Mouse (Mus musculus): Measurements from ENCODE around the gene Sema3b. TPM values are rescaled to one million over a fixed set of nuclear protein-coding genes. Genes with fewer than 3 reads are reported as not detected.

The Sema3b gene
- polyA plus RNA-seq, 1 experiment from 2014 or later, result 30.5 TPM

- H3K27me3 ChIP-seq (ENCODE audit: insufficient read depth, low read length), result no peaks in the 10 kb centered on the region
- H3K9ac ChIP-seq (ENCODE audit: low read depth, low read length), result 0 out of 2 replicates have a peak overlapping the region, but pooled peaks have one; percentile 13
- no peak overlapping the region for H3K4me2 ChIP-seq (ENCODE audit: low read length)
- TF ChIP-seq CTCF (IDR thresholded peaks at IDR 0.05; ENCODE audit: low read depth), result no peak
- DNase-seq (ENCODE audit: low spot score) (no peak), ATAC-seq (replicated peaks; ENCODE audit: low FRiP score, low read depth) (no peak)
- 88% methylated on average over 7 of the region's 7 CpGs for WGBS
- peaks cover 11% of the 10 kb centered on the region; the same call in 1 of the 2 replicates for H3K4me1 ChIP-seq (replicated peaks; ENCODE audit: insufficient read depth, low read length)
- H3K36me3 ChIP-seq (ENCODE audit: insufficient read depth, low read length), result peaks cover 8% of the 10 kb centered on the region; the same call in 1 of the 2 replicates
- H3K4me3 ChIP-seq (replicated peaks; ENCODE audit: low read depth, low read length), result no peak overlapping the region
- no peaks in the 10 kb centered on the region for H3K9me3 ChIP-seq (replicated peaks; ENCODE audit: low read length)
- H3K27ac ChIP-seq, result no peak overlapping the region
Observed at GRCm38 (mm10) chr9:107582509-107583062, 26.4 kb downstream of the Sema3b start.

GRCm38 (mm10) chr9:107581584-107581983 is 27.4 kb downstream of the Sema3b start:
- 77% methylated on average over 4 of the region's 4 CpGs for WGBS
- no peaks in the 10 kb centered on the region for H3K9me3 ChIP-seq (replicated peaks; ENCODE audit: low read length)
- DNase-seq (ENCODE audit: low spot score) (no peak), ATAC-seq (replicated peaks; ENCODE audit: low FRiP score, low read depth) (no peak)
- H3K4me1 ChIP-seq (replicated peaks; ENCODE audit: insufficient read depth, low read length), result peaks cover 17% of the 10 kb centered on the region
- H3K27me3 ChIP-seq (ENCODE audit: insufficient read depth, low read length), result no peaks in the 10 kb centered on the region
- peak overlapping the region; percentile 96; the same call in 1 of the 2 replicates for H3K27ac ChIP-seq
- H3K9ac ChIP-seq (ENCODE audit: low read depth, low read length), result peak overlapping the region; percentile 86
- peaks cover 8% of the 10 kb centered on the region; the same call in 1 of the 2 replicates for H3K36me3 ChIP-seq (ENCODE audit: insufficient read depth, low read length)
- H3K4me2 ChIP-seq (ENCODE audit: low read length), result peak overlapping the region; percentile 90
- no peak for TF ChIP-seq CTCF (IDR thresholded peaks at IDR 0.05; ENCODE audit: low read depth)
- peak overlapping the region; percentile 63 for H3K4me3 ChIP-seq (replicated peaks; ENCODE audit: low read depth, low read length)

DNA sequence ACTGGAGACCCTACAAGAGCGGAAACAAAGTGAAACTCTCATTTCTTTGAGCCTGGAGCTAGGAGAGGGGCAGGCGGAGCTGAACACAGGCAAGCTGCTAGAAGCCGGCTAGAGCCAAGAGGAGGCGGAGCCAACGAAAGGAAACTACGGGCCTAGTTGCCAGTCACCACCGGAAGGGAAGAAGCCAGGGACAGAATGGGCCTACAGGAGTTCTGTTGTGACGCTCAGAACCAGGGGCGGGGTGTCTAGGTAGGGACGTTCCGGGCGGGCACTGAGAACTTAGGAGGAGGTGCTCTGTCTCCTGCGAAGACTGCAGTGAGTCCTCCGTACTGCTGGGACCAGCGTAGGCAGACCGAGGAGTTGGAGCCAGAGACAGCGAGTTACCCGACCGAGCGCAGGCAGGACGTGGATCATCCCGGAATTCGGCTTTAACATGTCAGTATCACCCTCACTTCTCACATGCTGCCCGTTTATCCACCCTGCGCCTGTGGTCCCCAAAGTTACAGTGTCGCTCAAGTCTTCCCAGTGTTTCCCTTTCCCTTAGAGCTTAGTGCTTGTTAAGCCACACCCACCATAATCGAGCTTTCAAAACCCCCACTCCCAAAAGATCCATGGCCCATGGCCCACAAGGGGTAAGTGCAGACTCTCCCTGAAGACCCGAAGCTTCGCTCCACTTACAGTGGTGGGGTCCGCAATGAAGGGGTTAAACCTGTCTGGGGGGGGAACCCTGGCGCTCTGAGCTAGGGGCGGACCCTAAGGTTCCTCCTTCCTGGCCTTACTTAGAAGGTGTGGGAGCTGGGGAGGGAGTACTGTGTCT is 28.3 kb downstream of the Sema3b start, which contains the start of gene Hyal3:
Hyal3 (plus strand) TSS at position 318 of the 817 bp plus-strand sequence.
- WGBS, result under 1% methylated on average over 32 of the region's 32 CpGs

GRCm38 (mm10) chr9:107579023-107579900 is 29.8 kb downstream of the Sema3b start:
- WGBS, result 94% methylated on average over 14 of the region's 14 CpGs
- Histone ChIP-seq H3K4me1 (replicated peaks; ENCODE audit: insufficient read depth, low read length) (peaks cover 20% of the 10 kb centered on the region), H3K4me3 (replicated peaks; ENCODE audit: low read depth, low read length) (no peak overlapping the region), H3K9me3 (replicated peaks; ENCODE audit: low read length) (no peaks in the 10 kb centered on the region), H3K36me3 (ENCODE audit: insufficient read depth, low read length) (peaks cover 12% of the 10 kb centered on the region; the same call in 1 of the 2 replicates), H3K4me2 (ENCODE audit: low read length) (no peak overlapping the region), H3K27me3 (ENCODE audit: insufficient read depth, low read length) (no peaks in the 10 kb centered on the region), H3K27ac (peak overlapping the region; percentile 96), H3K9ac (ENCODE audit: low read depth, low read length) (0 out of 2 replicates have a peak overlapping the region, but pooled peaks have one; percentile 8)
- TF ChIP-seq CTCF (IDR thresholded peaks at IDR 0.05; ENCODE audit: low read depth), result no peak
- no peak for DNase-seq (ENCODE audit: low spot score)
- no peak for ATAC-seq (replicated peaks; ENCODE audit: low FRiP score, low read depth)

More for the DNA sequence above, 28.3 kb downstream of the Sema3b start, which contains the start of gene Hyal3:
- Histone ChIP-seq H3K4me2 (ENCODE audit: low read length) (peak within 1 kb of the TSS; percentile 90), H3K4me1 (replicated peaks; ENCODE audit: insufficient read depth, low read length) (peaks cover 20% of the 10 kb centered on the region), H3K27ac (peak within 1 kb of the TSS; percentile 96), H3K9me3 (replicated peaks; ENCODE audit: low read length) (no peaks in the 10 kb centered on the region), H3K36me3 (ENCODE audit: insufficient read depth, low read length) (peaks cover 8% of the 10 kb centered on the region; the same call in 1 of the 2 replicates), H3K4me3 (replicated peaks; ENCODE audit: low read depth, low read length) (peak within 1 kb of the TSS; percentile 63), H3K9ac (ENCODE audit: low read depth, low read length) (peak within 1 kb of the TSS; percentile 86), H3K27me3 (ENCODE audit: insufficient read depth, low read length) (no peaks in the 10 kb centered on the region)
- ATAC-seq (replicated peaks; ENCODE audit: low FRiP score, low read depth) (peak; percentile 61), DNase-seq (ENCODE audit: low spot score) (peak; percentile 97)
- TF ChIP-seq CTCF (IDR thresholded peaks at IDR 0.05; ENCODE audit: low read depth), result no peak

- H3K4me1 ChIP-seq (replicated peaks; ENCODE audit: insufficient read depth, low read length), result peaks cover 20% of the 10 kb centered on the region
- 81% methylated on average over 3 of the region's 3 CpGs for WGBS
- H3K9ac ChIP-seq (ENCODE audit: low read depth, low read length), result 0 out of 2 replicates have a peak within 1 kb of the TSS, but pooled peaks have one; percentile 8
- H3K36me3 ChIP-seq (ENCODE audit: insufficient read depth, low read length), result peaks cover 12% of the 10 kb centered on the region; the same call in 1 of the 2 replicates
- no peak within 1 kb of the TSS for H3K4me2 ChIP-seq (ENCODE audit: low read length)
- H3K9me3 ChIP-seq (replicated peaks; ENCODE audit: low read length), result no peaks in the 10 kb centered on the region
- peak within 1 kb of the TSS; percentile 96 for H3K27ac ChIP-seq
- no peak within 1 kb of the TSS for H3K4me3 ChIP-seq (replicated peaks; ENCODE audit: low read depth, low read length)
- TF ChIP-seq CTCF (IDR thresholded peaks at IDR 0.05; ENCODE audit: low read depth), result no peak
- no peak for ATAC-seq (replicated peaks; ENCODE audit: low FRiP score, low read depth)
- no peaks in the 10 kb centered on the region for H3K27me3 ChIP-seq (ENCODE audit: insufficient read depth, low read length)
- DNase-seq (ENCODE audit: low spot score), result no peak
Observed at GRCm38 (mm10) chr9:107578587-107578986, 30.4 kb downstream of the Sema3b start, which contains the start of gene Naa80. Gene Naa80 (plus strand): TSS chr9:107578887.

All from kidney, postnatal 0 days (tissue).